16 mouse cellular contexts compared by ENCODE assay signal in genomic region chr9:35050701-35051454, GRCm38 (mm10).
DNase-seq lines count a peak whose midpoint lies in the region; ATAC-seq and TF ChIP-seq lines count a peak whose summit lies in the region.
"Had no signal": no experiment of that assay in that cellular context is flagged by ENCODE, and none has a peak within 500 bp of the region (broad histone marks: within the 10 kb centered on the region; RNA-seq: fewer than 3 reads in every experiment).

No protein-coding gene starts in this region.

- ATAC-seq in heart, embryonic 13.5 days (ENCODE audit: extremely low read depth, insufficient number of reproducible peaks, low FRiP score, low TSS enrichment), result no peak
- ATAC-seq: activated CD4-positive, CD25-positive, alpha-beta regulatory T cell, adult 4 months; hindbrain, embryonic 16.5 days had no signal

- no peak for TF ChIP-seq CTCF in left cerebral cortex, adult 2 months (IDR thresholded peaks at IDR 0.05)

- H3K9me3 ChIP-seq in heart, embryonic 13.5 days, result no peaks in the 10 kb centered on the region
- H3K9me3 ChIP-seq: neural tube, embryonic 12.5 days had no signal

- peaks cover 8% of the 10 kb centered on the region; the same call in 1 of the 2 replicates for H3K27me3 ChIP-seq in heart, embryonic 13.5 days (replicated peaks)
- H3K27me3 ChIP-seq: CH12.LX; neural tube, embryonic 12.5 days had no signal

- H3K36me3 ChIP-seq in heart, embryonic 13.5 days, result peaks cover 64% of the 10 kb centered on the region

- peak; percentile 0 to 13 for DNase-seq in adrenal gland, adult 18-20 months (ENCODE audit: low spot score in 2 of 2)
- DNase-seq in adrenal gland, postnatal 25 days, result no peak
- no peak for DNase-seq in heart, postnatal 4 days
- DNase-seq in left cerebral cortex, adult 2 months (ENCODE audit: extremely low spot score in 1 of 2, low spot score in 2 of 2), result peak; percentile 4 to 7
- DNase-seq in left cerebral cortex, postnatal 4 days, result no peak
- peak; percentile 1 for DNase-seq in urinary bladder, postnatal 25 days (ENCODE audit: low spot score)
- no peak for DNase-seq in urinary bladder, adult 18-20 months (ENCODE audit: low spot score in 2 of 2)
- DNase-seq: lung, adult 18-20 months; retina, postnatal 1 day; thymus, adult 18-20 months had no signal

- no peak overlapping the region for H3K4me2 ChIP-seq in heart, embryonic 13.5 days
- H3K4me2 ChIP-seq: neural tube, embryonic 12.5 days had no signal

- 0 out of 2 replicates have a peak overlapping the region, but pooled peaks have one; percentile 18 for H3K27ac ChIP-seq in heart, embryonic 13.5 days (replicated peaks)
- no peak overlapping the region for H3K27ac ChIP-seq in left cerebral cortex, adult 2 months
- H3K27ac ChIP-seq: kidney, postnatal 0 days; neural tube, embryonic 12.5 days had no signal

- WGBS in heart, embryonic 13.5 days, result 81% methylated on average over 6 of the region's 6 CpGs

- peaks cover 41% of the 10 kb centered on the region for H3K4me1 ChIP-seq in heart, embryonic 13.5 days
- H3K4me1 ChIP-seq: neural tube, embryonic 12.5 days had no signal

- H3K9ac ChIP-seq in heart, embryonic 13.5 days, result no peak overlapping the region
- H3K9ac ChIP-seq: neural tube, embryonic 12.5 days had no signal

- no peak overlapping the region for H3K4me3 ChIP-seq in heart, embryonic 13.5 days
- no peak overlapping the region for H3K4me3 ChIP-seq in left cerebral cortex, adult 2 months
- H3K4me3 ChIP-seq: neural tube, embryonic 12.5 days had no signal

- intact Hi-C loops in left cerebral cortex, adult 2 months (cut with DNase I), result no loop called here
- intact Hi-C loops in left cerebral cortex, postnatal 4 days (cut with DNase I), result no loop called here

Comparison
In these comparisons a context has a peak if more than half of its experiments do, and no peak if none do; other contexts are left out.
1. DNase-seq: peak in adrenal gland, adult 18-20 months (2 of 2), left cerebral cortex, adult 2 months (2 of 2) and urinary bladder, postnatal 25 days (single experiment); none in adrenal gland, postnatal 25 days (single experiment), heart, postnatal 4 days (single experiment), left cerebral cortex, postnatal 4 days (single experiment) and urinary bladder, adult 18-20 months (0 of 2).